Mouse (Mus musculus) CD4-positive helper T cell, adult 2 months (primary cell): ENCODE data around the gene Pfas.
A peak's percentile ranks its signal among the peaks of the same experiment; 100 is the strongest.
"Not testable (repeated sequence)": the region's sequence is repeated elsewhere in the genome, so short reads cannot be mapped to it uniquely, and the experiment has no call there.

Source experiments
- DNase-seq: peaks from one replicate; pipeline ENCODE4 v3.0.0-alpha.2; 2012; ENCODE audit warnings: low read depth, missing footprints, low spot score

Gene Pfas

GRCm38 (mm10) chr11:68940516-68940915, 67.7 kb downstream of the Pfas start:
- DNase-seq: no peak

GRCm38 (mm10) chr11:68939451-68940304, 68.6 kb downstream of the Pfas start:
- DNase-seq: peak; percentile 88

- DNase-seq: not testable (repeated sequence)
Measured at GRCm38 (mm10) chr11:68936951-68937350, 71.3 kb downstream of the Pfas start.
